Mouse (Mus musculus) naive thymus-derived CD4-positive, alpha-beta T cell, adult 2 months (primary cell): ENCODE measurements at regions not wholly inside any gene's neighbourhood (a gene's known extent, or its start where the extent isn't known, plus 50 kb on each side); places are given as distances from the start of the nearest gene placed in this dataset.

Experiments
- DNase-seq: peaks from one replicate; pipeline ENCODE4 v3.0.0-alpha.2; 2011; ENCODE audit warnings: low read depth

- no peak for DNase-seq
Observed at GRCm38 (mm10) chr9:46819808-46820207, 178.7 kb upstream of the Gm4791 start.

- DNase-seq = no peak
Observed at GRCm38 (mm10) chr9:46819376-46819775, 179.2 kb upstream of the Gm4791 start.

- no peak for DNase-seq
Observed at GRCm38 (mm10) chr9:46816126-46816525, 182.4 kb upstream of the Gm4791 start.

- no peak for DNase-seq
Observed at GRCm38 (mm10) chr9:46814478-46815241, 183.9 kb upstream of the Gm4791 start.

- DNase-seq = no peak
Observed at GRCm38 (mm10) chr9:46810266-46810665, 188.3 kb upstream of the Gm4791 start.

- no peak for DNase-seq
Observed at GRCm38 (mm10) chr9:46795446-46795845, 203.1 kb upstream of the Gm4791 start.

GRCm38 (mm10) chr9:46789036-46789435 is 209.5 kb upstream of the Gm4791 start:
- no peak for DNase-seq

GRCm38 (mm10) chr9:46788456-46788855 is 210.1 kb upstream of the Gm4791 start:
- no peak for DNase-seq

GRCm38 (mm10) chr9:46784355-46784975 is 214.1 kb upstream of the Gm4791 start:
- no peak for DNase-seq

GRCm38 (mm10) chr9:46783597-46784354 is 214.8 kb upstream of the Gm4791 start:
- no peak for DNase-seq

- no peak for DNase-seq
Observed at GRCm38 (mm10) chr9:46781681-46782080, 216.9 kb upstream of the Gm4791 start.

- no peak for DNase-seq
Observed at GRCm38 (mm10) chr9:46778769-46779168, 219.8 kb upstream of the Gm4791 start.

GRCm38 (mm10) chr9:46774821-46775220 is 223.7 kb upstream of the Gm4791 start:
- no peak for DNase-seq

GRCm38 (mm10) chr9:46760247-46760646 is 238.3 kb upstream of the Gm4791 start:
- DNase-seq = no peak

GRCm38 (mm10) chr9:46757005-46757672 is 241.4 kb upstream of the Gm4791 start:
- DNase-seq = no peak

GRCm38 (mm10) chr9:46751981-46752380 is 246.6 kb upstream of the Gm4791 start:
- DNase-seq = no peak

GRCm38 (mm10) chr9:46749441-46749840 is 249.1 kb upstream of the Gm4791 start:
- no peak for DNase-seq

GRCm38 (mm10) chr9:46746266-46746665 is 252.3 kb upstream of the Gm4791 start:
- DNase-seq = no peak

- no peak for DNase-seq
Observed at GRCm38 (mm10) chr9:46740496-46740895, 258.0 kb upstream of the Gm4791 start.

- DNase-seq = no peak
Observed at GRCm38 (mm10) chr9:46739341-46739740, 259.2 kb upstream of the Gm4791 start.

- DNase-seq = no peak
Observed at GRCm38 (mm10) chr9:46738634-46739033, 259.9 kb upstream of the Gm4791 start.

GRCm38 (mm10) chr9:46738056-46738455 is 260.5 kb upstream of the Gm4791 start:
- DNase-seq = no peak
